Mouse (Mus musculus): ENCODE results near the gene Rab40c. TPM values are rescaled to one million over a fixed set of nuclear protein-coding genes. Genes with fewer than 3 reads are reported as not detected.
A peak's percentile ranks its signal among the peaks of the same experiment; 100 is the strongest.

Rab40c gene
- total RNA-seq (2021): 10 to 100 TPM; 41.0 to 52.9 TPM

DNA sequence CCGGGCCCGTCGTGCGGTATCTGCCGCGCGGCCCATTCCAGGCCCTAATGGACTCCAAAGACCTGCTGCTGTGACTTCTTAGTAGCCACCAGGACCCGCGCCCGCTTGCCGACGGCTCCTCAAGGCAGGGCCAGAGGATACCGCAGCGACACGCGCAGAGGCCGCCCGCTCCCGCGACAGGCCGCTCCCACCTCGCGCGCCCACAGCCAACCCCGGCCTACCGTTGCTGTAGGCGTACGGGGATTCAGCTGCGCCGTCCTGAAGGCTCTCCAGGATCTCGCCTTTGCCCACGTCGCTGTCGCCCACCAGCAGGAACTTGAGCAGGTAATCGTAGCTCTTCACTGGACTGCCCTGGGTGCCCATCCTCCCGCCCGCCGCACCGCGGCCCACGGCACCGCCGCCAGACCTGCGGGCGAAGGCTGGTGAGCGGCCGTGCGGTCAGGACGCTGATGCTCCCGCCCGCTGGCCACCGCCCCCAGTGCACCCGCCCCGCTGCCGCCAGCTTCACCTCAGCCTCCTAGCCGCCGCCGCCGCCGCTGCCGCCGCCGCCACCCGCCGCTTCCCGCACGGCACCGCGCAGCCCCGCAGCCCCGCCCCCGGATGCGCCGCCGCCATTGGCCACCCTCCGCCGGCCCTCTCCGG, at the start of gene Rab40c:
TSS of gene Rab40c (minus strand) at position 584 of the 642 bp plus-strand sequence.
- DNase-seq (ENCODE audit: extremely low spot score in 1 of 2, low spot score in 1 of 2): peak in 1 of 2 experiments; percentile 23

DNA sequence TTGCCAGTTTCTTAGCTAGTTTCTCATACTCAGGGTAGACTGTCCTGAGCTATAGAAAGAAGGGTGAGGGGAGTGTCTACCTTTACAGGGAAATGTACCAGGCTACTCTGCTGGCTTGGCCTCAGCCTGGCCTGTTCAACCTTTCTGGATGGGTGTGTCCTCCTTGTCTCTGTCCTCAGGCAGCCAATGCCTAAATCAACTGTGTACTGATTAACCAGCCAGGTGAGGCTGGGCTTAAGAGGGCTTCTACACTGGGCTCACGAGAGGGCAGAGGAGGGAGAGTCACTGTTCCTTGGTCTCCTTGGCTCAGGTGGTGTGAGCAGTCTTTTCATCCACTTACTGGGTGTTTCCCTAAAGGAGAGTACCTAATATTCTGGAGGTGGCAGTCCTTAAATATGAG, 48.6 kb upstream of the Rab40c start:
- DNase-seq (ENCODE audit: extremely low spot score in 1 of 2, low spot score in 1 of 2): no peak

GRCm38 (mm10) chr17:25967652-25968051, 48.1 kb upstream of the Rab40c start:
- no peak for DNase-seq (ENCODE audit: extremely low spot score in 1 of 2, low spot score in 1 of 2)

DNA sequence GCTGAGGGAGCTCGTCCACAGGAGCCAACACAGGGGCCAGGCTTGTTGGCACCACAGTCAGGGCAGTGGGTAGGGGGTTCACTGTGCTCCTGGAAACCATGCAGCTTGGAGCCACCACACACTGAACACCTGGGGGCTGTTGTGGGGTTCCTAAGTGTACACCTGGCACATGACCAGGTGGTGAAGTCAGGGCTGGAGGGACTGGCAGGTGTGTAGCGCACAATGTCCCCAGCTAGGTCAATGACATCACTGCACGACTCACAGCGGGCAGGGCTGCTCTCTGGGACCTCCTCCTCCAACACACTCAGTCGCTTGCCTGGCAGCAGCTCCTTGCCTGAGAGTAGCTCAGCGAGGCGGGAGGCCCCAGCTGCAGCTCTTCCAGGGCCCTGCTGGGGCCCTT, 44.7 kb upstream of the Rab40c start:
- no peak for DNase-seq (ENCODE audit: extremely low spot score in 1 of 2, low spot score in 1 of 2)

GRCm38 (mm10) chr17:25962413-25962905, 42.9 kb upstream of the Rab40c start:
- no peak for DNase-seq (ENCODE audit: extremely low spot score in 1 of 2, low spot score in 1 of 2)

DNA sequence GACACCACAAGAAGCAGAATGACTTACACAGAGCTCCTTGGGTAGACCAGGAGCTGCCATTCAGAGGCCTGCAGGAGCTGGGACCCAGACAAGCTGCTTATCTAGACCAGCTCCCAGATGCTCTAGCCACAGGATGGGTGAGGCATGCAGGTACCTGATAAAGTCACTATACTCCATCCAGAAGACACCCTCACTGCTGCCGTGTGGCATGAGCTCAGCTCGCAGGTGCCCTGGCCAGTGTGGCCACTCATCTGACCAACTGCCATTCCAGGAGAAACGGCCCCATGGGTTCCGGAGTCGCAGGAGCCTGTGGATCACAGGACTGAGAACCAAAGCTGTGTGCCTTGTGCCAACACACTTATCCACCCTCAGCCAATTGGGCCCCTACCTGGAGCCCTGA, 42.0 kb upstream of the Rab40c start:
- no peak for DNase-seq (ENCODE audit: extremely low spot score in 1 of 2, low spot score in 1 of 2)

DNA sequence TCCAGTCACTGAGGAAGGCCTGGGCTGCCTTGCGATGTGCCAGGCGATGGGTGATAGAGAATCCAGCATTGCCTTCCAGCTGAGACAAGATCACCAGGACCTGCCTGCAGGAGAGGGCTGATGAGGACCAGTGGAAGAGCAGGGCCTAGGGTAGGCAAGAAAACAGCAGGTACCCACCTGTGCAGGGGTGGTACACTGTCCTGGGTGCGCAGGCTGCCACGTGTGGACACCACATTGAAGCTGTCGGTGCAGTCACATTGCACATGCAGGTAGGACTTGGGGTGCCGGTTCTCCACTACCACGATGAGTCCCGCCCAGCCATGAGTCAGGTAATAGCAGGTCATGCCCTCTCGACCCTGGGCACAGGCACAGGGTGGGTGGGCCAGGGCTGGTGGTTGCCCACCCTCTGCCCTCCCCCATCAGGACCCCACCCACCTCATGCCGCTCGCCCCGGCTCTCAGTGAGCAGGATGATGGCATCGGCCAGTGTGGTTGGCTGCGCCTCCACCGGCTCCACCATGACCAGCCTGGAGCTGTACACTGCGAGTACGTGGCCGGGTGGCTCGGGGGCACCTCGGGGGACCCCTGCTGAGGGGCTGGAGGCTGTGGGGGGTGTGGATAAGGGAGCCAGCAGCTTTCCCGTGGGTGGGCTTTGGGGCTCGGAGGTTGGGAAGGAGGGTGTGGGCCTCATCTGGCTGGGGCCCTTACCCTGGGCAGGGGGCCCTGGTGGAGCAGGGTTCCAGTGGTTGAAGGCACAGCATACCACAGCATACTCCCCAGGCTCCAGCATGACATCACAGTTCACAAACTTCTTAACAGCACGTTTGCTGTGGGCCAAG, 40.3 kb upstream of the Rab40c start:
- no peak for DNase-seq (ENCODE audit: extremely low spot score in 1 of 2, low spot score in 1 of 2)

DNA sequence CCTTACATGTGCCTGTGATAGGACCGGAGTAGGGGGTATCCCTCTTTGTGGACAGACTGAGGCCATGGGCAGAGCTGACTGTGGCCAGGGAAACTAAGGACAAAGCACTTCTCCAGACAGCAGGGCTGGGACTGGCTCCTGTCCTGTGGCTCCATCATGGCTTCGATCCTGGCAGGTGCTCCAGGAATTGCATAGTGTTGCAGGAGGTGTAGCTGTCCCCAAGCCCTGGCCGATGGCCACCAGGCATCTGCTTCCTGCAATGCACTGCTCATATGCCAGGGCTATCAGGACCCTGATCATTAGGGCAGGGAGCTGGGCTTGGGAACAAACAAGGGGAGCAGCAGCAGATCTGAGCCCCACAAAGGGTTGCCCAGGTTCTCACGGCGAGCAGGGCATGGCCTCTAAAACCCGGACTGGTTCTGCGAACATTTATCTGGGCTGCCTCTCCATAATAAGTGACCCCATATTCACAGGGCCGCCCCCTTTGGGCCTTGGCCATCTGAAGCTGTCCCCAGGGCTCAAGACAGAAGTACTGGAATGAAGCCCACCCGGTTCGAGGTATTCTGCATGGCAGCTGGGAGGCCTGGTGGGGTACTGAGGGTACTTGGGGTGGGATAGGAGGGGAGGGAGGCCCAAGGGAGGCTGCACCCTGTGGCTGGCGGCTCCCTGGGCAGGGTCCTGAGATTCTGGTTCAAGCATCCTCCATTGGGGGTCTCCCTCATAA, 39.4 kb upstream of the Rab40c start:
- no peak for DNase-seq (ENCODE audit: extremely low spot score in 1 of 2, low spot score in 1 of 2)

DNA sequence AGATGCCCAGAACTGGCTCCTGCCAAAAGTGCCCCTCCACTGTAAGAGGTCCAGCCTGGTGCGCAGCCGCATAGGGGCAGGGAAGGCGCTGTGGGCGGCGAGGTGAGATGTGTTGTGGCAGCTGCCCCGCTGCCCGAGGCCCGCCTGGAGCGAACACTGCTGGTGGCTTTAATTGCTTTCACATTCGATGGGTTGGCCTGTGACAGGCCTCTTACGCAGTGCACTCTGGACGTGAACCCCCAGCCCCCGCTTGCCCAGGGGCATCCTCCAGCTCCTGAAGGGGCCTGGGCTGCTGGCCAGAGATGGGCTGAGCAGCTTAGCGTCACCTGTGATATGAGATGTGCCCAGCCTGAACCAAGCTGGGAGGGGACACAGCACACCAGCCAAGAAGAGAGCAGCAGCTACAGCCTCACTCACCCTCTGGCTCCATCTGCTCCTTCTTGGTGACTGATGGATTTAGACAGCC, 38.1 kb upstream of the Rab40c start:
- no peak for DNase-seq (ENCODE audit: extremely low spot score in 1 of 2, low spot score in 1 of 2)

GRCm38 (mm10) chr17:25956631-25957030, 37.1 kb upstream of the Rab40c start:
- no peak for DNase-seq (ENCODE audit: extremely low spot score in 1 of 2, low spot score in 1 of 2)

GRCm38 (mm10) chr17:25956201-25956600, 36.7 kb upstream of the Rab40c start:
- no peak for DNase-seq (ENCODE audit: extremely low spot score in 1 of 2, low spot score in 1 of 2)

DNA sequence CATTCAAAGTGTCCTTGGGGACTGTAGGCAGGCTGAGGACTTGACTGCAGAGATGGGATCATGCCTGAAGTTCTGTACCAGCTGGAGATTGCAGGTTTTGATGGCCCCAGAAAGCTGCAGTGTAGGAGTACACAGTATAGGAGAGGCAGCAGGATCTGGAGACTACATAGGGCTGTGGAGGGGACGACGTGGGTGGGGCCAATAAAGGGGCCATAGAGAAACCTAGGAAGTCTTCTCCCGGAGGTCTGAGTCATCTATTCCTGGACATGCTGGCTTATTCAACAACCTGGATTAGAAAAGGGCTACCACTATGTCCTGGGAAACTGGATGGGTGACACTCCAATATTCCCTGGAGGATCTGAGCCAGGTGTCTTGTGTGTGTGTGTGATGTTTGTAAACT, 36.2 kb upstream of the Rab40c start:
- DNase-seq (ENCODE audit: extremely low spot score in 1 of 2, low spot score in 1 of 2): no peak

DNA sequence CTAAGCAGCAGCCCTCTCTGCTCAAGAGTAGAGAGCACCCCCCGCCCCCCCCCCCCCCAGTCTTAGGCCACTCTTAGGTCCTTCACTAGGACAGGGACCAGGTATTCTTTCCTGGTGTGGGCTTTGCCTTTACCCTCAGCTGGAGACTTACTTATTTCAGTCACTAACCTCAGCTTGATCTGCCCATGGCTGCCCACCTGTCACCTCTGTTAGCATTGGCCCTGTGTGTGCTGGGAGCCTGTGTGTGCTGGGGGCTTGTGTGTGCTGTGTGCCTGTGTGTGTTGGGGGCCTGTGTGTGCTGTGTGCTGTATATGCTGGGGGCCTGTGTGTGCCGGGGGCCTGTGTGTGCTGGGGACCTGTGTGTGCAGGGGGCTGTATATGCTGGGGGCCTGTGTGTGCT, 35.1 kb upstream of the Rab40c start:
- no peak for DNase-seq (ENCODE audit: extremely low spot score in 1 of 2, low spot score in 1 of 2)

- DNase-seq (ENCODE audit: extremely low spot score in 1 of 2, low spot score in 1 of 2): no peak
Measured at GRCm38 (mm10) chr17:25953161-25953560, 33.6 kb upstream of the Rab40c start.

DNA sequence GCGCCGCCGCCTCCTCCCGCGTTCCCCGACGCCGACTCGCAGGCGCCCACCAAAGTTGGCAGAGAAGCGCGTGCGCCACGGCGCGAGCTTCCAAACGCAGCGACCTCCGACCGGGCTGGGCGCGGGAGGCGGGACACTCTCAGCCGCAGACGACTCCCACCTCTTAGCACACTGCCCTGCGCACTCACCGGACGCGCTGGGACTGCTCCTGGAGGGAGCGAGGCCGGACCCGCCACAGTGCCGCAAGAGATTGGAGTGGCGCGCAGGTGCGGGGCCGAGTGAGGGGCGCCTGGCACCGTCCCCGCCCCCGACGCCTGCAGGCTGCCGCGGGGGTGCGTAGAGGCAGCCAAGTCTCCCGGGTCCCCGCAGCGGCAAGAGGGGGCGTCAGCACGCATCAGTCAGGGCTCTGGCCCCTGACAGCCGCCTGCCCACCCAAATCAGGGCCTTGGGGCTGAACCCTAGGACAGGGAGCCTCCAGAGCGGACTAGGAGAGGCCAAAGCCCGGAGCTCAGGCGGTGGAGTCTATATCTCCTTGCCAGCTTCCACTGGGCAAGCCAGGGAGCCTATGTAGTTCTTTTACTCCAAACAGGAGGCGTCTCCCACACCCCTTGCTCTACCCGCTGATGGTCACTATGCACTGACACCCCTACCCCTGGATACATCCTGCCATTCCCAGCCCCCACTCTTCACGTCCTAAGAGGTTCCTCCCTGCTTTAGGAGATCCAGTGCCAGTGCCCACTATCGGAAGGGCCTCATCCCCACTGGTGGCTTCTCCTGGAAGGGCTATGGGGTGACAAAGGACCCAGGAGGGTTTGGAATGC, 32.5 kb upstream of the Rab40c start, which contains the start of gene A930017K11Rik:
TSS of gene A930017K11Rik (minus strand) at position 763 of the 821 bp plus-strand sequence.
- no peak for DNase-seq (ENCODE audit: extremely low spot score in 1 of 2, low spot score in 1 of 2)

GRCm38 (mm10) chr17:25951225-25951802, 31.8 kb upstream of the Rab40c start:
- DNase-seq (ENCODE audit: extremely low spot score in 1 of 2, low spot score in 1 of 2): no peak

- DNase-seq (ENCODE audit: extremely low spot score in 1 of 2, low spot score in 1 of 2): no peak
Measured at GRCm38 (mm10) chr17:25950706-25951105, 31.2 kb upstream of the Rab40c start.

DNA sequence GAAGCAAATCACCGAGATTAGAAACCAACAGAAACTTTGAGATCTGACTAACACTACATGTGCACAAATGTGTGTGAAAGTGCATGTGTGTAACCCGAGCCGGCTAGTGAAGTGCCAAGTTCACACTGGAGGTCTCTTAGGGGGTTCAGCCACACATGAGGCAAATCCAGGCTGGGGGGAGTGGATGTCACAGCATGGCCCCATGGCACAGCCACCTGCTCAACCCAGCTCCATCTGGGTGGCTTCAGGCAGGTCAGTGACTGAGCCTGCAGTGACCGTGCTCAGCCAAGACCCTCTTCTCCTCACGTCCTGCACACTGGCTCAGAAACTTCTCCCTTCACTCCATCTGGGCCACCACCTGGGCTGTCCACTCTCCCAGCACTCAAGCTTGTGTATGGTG, 30.5 kb upstream of the Rab40c start:
- no peak for DNase-seq (ENCODE audit: extremely low spot score in 1 of 2, low spot score in 1 of 2)

DNA sequence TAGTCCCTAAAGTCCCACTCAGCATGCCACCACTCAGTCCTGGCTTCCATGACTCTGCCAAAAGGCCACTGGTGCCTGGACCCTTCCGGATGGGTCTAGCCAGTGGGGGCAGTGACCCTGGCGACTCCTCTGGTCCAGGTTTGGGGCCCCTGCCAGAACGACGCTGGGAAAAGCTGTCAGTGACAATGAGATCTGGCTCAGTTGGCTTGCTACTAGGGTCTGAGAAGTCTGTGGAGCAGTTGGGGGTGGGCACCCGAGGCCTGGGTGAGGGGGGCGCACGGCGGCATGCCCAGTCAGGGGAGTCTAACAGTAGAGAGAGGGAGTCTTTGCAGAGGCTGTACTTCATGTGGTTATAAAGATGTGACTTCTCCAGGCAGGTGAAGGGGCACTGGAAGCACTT, 28.5 kb upstream of the Rab40c start:
- DNase-seq (ENCODE audit: extremely low spot score in 1 of 2, low spot score in 1 of 2): no peak

GRCm38 (mm10) chr17:25947576-25947975, 28.0 kb upstream of the Rab40c start:
- no peak for DNase-seq (ENCODE audit: extremely low spot score in 1 of 2, low spot score in 1 of 2)
